Mouse (Mus musculus) monocyte, adult 5-6 weeks (primary cell): ENCODE results near the gene Eef2. TPM values are rescaled to one million over a fixed set of nuclear protein-coding genes. Genes with fewer than 3 reads are reported as not detected.

Experiments
- ATAC-seq: fragments of 153-309, 156-312 bp; replicated peaks from 2 replicates; pipeline ENCODE4 v1.8.0; 2017; ENCODE audit warnings: mild to moderate bottlenecking; ENCODE audit not compliant: low TSS enrichment, insufficient number of reproducible peaks, severe bottlenecking, poor library complexity, low FRiP score
- total RNA-seq: library from RNA; stranded (forward); fragments of 200-1000, 200-491, 200-594 nt; gene quantifications from 3 replicates; pipeline ENCODE4 v1.2.3, GENCODE M21; 2017

The Eef2 gene
- total RNA-seq, result 1,029 to 1,258 TPM (median 1,077 TPM) in 3 replicates

GRCm38 (mm10) chr10:81176466-81177271, at the start of gene Eef2:
Gene Eef2, plus strand, starts transcription at chr10:81176631.
- peak; percentile 49 for ATAC-seq

GRCm38 (mm10) chr10:81134181-81134587, 42.2 kb upstream of the Eef2 start:
- ATAC-seq, result peak; percentile 47

DNA sequence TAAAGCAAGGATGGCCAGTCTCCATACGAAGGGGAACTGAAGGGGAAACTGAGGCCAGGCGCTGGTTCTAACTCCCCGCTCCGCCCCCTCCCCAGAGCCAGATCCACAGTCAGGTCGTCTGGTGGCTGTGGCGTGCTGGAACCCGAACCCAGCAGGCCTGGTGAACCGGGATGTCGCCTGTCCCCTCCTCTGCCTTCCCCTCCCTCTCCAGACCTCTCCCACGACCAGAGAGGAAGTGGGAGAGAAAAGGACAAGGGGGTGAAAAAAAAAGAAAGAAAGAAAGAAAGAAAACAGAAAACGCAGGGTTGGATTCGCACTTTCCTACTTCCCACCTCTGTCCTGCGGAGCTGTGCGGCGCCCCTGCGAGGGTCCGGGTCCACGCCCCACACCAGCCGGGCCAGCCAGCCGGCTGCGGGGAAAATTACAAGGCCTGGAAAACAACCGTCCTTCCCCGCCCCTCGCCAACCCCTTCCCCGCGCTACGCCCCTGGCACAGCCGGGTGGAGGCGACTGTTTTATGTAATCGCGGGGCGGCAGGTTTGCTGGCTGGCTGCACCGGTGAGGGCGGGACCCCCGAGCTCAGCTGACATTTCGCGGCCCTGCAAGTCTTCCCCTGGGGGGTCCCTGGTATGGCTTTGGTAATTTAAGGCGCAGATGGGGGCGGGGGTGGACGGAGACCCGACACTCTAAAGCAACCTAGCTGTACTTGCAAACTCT, 41.3 kb upstream of the Eef2 start, which contains the start of gene Zbtb7a:
Zbtb7a (plus strand) TSS at position 255 of the 716 bp plus-strand sequence.
- ATAC-seq, result no peak

DNA sequence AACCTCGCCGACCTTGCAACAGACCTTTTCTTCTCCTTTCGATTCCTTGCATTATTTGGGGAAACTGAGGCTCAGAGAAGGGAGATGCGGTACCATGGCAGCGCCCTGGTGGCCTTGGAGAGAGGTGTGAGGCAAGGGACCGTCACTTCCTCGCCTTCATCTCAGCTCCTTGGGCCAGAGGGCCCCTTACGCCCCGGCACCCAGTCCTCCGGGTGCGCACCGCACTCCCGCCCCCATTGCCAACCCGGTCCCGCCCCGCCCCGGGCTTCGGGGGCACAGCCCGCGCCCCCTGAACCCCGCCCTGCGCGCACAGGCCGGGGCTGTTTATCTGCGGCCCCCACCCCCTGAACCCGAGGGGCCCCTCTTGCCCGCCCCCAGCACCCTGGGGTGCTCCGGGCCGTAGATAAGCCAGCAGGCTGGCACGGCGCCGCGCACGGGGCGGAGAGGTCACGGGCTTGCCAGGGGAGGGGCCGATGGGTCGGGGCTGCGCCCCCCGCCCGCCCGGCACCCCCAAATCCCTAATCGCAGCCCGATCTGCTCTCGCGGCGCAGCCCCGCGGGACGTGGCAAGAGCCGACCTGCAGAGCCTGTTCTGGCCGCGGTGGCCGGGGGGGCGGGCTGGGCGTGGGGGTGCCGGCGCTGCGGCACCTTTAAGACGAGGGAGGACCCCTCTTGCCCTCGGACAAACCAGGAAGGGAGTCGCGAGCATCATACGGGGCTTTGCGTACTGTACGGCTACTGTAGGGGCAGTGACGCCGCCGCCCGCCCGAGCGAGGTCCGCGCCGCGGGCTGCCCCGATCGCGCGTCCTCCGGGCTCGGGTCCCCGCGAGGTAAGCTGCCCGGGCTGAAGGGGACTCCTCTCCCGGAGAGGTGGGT, 40.4 kb upstream of the Eef2 start:
- ATAC-seq, result no peak

- ATAC-seq, result no peak
Measured at GRCm38 (mm10) chr10:81136706-81137231, 39.7 kb upstream of the Eef2 start.

DNA sequence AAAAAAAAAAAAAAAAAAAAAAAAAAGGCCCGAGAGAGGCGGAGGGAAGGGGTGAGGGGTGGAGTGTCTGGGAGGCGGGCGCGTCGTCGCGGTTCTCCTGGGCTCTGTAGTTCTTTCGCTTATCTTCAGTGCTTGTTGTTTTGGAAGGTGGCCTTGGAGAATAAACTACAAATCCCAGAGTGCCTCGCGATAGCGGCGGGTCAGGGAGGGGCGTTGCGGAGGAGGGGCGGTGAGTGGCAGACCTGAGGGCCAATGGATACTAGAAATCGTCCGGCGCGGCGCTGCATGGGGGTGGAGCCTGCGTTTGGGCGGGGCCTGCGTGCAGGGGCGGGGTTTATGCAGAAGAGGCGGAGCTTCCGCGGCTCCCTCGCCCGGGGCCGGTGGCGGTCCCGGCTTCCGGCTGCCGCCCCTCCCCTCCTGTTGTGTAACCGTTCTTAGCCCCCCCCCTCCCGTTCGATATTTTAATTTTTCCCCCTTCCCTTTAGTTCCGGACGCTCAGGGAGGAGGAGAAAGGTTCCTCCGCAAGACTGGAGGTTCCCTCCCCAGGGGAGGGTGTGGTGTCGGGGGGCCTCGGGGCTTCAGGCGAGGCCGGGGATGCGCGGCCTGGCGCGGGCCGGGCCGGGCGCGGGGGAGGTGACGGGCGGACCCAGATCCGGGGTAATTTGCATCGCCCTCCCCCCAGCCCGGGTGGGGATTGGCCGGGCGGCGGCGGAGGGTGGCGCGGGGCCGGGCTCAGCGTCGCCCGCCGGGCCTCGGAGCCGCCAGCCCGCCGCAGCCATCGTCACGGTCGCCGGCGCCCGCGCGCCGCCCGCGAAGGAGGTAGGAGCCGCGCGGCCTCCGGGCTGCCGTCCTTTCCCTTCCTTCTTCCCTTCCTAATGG, 38.9 kb upstream of the Eef2 start:
- ATAC-seq, result peak; percentile 75

DNA sequence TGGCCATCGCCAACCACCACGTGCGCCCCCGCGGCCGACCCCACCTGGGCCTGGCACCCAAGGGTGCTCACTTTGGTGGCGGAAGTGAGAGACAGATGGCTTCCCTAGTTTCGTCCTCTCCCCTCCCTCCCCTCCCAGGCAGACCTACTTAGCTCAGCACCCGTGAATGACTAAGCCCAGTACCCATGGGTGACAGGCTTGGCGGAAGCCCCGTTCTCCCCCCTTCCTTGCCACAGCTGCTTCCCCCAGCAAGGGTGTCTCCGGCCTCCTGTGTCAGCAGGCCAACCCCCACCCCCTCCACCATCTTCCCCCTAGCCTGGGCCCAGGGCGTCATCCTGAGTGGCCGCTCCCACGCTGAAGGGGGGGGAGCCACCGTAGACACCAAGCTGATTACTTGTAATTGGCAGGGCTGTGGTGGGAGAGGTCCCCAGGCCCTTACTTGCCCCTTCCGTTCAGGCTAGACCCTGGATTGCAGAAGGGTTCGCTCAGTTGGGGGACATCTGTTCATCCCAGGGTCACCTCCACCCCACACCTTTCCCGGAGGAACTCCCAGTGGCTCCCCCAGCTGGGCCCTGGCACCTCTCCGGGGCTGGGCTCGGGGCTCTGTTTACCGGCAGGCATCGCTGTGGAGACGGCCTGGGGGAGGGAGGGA, 38.2 kb upstream of the Eef2 start:
- ATAC-seq, result peak; percentile 14

GRCm38 (mm10) chr10:81138821-81139528, 37.5 kb upstream of the Eef2 start:
- ATAC-seq, result no peak

- no peak for ATAC-seq
Measured at GRCm38 (mm10) chr10:81139529-81139846, 36.9 kb upstream of the Eef2 start.

- no peak for ATAC-seq
Measured at GRCm38 (mm10) chr10:81140005-81140404, 36.4 kb upstream of the Eef2 start.

- no peak for ATAC-seq
Measured at GRCm38 (mm10) chr10:81140717-81141454, 35.5 kb upstream of the Eef2 start.

DNA sequence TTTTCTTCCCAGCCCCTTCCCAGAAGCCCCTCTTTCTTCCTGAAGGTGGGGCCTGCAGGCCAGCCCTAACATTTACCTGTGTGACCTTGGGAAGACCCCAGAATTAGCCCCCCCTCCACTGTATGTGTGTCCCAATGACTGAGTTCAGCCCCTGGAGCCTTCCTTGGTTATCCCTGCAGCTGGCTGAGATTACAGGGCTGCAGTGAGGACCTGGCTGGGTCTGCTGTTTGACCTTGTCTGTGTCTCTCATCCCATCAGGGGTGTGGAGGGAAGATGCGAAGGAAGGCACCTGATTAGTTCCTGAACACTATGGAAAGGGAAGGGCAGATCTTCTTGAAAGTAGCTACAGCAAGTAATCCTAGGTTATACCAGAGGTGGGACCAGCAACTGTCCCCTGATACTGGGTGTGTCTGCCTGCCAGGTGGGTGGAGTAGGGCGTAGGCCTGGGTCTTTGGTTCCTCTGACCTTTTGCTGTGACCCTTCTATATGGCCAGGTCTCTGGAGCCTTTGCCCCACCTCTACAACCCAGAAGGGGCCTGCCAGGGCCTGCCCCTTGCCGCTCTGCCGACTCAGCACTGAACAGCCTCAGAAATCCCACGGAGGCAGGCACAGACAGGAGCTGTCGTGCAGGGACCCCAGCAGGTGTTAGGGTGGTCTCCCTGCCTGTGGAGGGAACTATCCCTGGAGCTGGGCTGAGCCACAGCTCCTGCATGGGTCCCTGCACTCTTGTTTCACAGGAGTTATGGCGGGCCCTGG, 34.8 kb upstream of the Eef2 start:
- no peak for ATAC-seq

GRCm38 (mm10) chr10:81142551-81142981, 33.9 kb upstream of the Eef2 start:
- ATAC-seq, result no peak

DNA sequence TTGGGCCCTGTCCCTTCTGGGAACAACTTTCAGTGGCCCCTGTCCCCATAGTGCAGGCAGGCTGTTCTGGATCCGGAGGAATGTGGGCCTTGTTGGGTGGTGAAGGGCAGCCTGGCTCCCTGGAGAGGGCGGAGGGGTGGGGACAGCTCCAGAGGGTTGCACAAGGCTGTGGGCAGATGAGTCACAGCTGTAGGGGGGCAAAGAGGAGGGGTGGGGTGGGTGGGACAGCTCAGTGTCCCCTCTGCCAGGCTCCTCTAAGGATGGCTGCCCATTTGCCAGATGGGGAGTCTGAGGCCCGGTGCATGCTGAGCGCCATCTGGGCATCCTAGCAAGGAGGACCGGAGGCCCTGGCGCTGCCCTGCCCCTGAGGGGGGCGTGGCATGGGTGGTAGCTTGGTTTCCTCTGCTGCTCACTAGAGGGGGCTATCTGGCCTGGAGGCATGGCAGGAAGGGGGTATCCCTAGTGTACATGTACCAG, 33.2 kb upstream of the Eef2 start:
- ATAC-seq, result no peak

DNA sequence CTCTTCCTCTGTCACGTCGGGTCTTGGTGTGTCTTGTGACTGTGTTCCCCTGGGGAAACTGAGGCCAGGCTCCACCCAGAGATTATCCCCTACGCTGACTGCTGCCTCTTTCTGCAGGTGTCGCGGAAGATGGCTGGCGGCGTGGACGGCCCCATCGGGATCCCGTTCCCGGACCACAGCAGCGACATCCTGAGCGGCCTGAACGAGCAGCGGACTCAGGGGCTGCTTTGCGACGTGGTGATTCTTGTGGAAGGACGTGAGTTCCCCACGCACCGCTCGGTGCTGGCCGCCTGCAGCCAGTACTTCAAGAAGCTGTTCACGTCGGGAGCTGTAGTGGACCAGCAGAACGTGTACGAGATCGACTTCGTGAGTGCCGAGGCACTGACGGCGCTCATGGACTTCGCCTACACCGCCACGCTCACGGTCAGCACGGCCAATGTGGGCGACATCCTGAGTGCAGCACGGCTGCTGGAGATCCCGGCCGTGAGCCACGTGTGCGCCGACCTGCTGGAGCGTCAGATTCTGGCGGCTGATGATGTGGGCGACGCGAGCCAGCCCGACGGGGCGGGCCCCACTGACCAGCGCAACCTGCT, 32.5 kb upstream of the Eef2 start:
- no peak for ATAC-seq
